Mouse (Mus musculus) embryonic fibroblast, embryonic 13.5 days (primary cell): ENCODE data around the gene Lrrc27.

Experiments
- CTCF ChIP-seq: IDR thresholded peaks from 2 replicates; pipeline ENCODE4 v1.5.1; 2011; ENCODE audit warnings: mild to moderate bottlenecking, control low read depth, low read length, moderate library complexity, borderline replicate concordance; ENCODE audit not compliant: insufficient read depth
- POLR2A ChIP-seq: IDR thresholded peaks from 2 replicates; pipeline ENCODE4 v1.6.1; 2011; ENCODE audit warnings: low read depth, mild to moderate bottlenecking, control low read depth, low read length, moderate library complexity

DNA sequence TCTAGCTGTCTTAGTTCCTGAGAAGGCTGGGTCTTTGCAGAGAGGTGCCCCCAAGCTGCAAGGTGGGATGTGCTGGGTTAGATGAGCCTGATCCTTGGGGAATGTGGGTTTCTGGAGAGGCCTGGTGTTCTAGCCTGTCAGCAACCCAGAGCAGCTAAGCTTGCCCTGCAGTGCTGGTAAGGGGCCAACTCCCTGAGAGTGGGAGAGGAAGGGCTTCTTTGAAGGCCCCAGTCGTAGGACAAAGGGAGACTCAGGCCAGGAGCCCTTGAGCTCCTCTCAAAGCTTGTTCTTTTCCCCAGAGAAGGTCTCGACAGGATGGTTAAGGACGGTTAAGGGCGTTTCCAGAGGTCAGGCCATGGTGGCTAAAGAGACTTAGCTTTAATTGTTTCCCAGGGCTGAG, 51.5 kb downstream of the Lrrc27 start:
- TF ChIP-seq CTCF, result no peak
- TF ChIP-seq POLR2A, result no peak
